Mouse (Mus musculus) forebrain, embryonic 10.5 days (tissue): ENCODE data around the gene Usp2. TPM values are rescaled to one million over a fixed set of nuclear protein-coding genes. Genes with fewer than 3 reads are reported as not detected.
A peak's percentile ranks its signal among the peaks of the same experiment; 100 is the strongest.
"Not testable (repeated sequence)": the region's sequence is repeated elsewhere in the genome, so short reads cannot be mapped to it uniquely, and the experiment has no call there.

Source experiments
- DNase-seq: peaks from one replicate; pipeline ENCODE4 v3.0.0-alpha.2; 2017; ENCODE audit warnings: low spot score; ENCODE audit errors: extremely low spot score
- H3K27ac ChIP-seq: fragments of 300-500 bp; sonication (generic); 2 replicates; pipeline ENCODE4 v1.5.1; 2016; ENCODE audit warnings: mild to moderate bottlenecking
- H3K27me3 ChIP-seq: fragments of 300-500 bp; sonication (generic); 2 replicates; pipeline ENCODE4 v1.6.1; 2016; ENCODE audit warnings: mild to moderate bottlenecking; ENCODE audit not compliant: poor library complexity, severe bottlenecking
- H3K36me3 ChIP-seq: fragments of 300-500 bp; sonication (generic); replicated peaks from 2 replicates; pipeline ENCODE4 v1.6.1; 2016; ENCODE audit warnings: mild to moderate bottlenecking, moderate library complexity
- H3K4me1 ChIP-seq: fragments of 300-500 bp; sonication (generic); 2 replicates; pipeline ENCODE4 v1.6.1; 2016
- H3K4me3 ChIP-seq: fragments of 300-500 bp; sonication (generic); 2 replicates; pipeline ENCODE4 v1.5.1; 2016; ENCODE audit warnings: mild to moderate bottlenecking, moderate library complexity
- H3K9me3 ChIP-seq: fragments of 300-500 bp; sonication (generic); 2 replicates; pipeline ENCODE4 v1.6.1; 2016; ENCODE audit warnings: mild to moderate bottlenecking, moderate library complexity
- WGBS: fragments of 180-500 bp; shearing (Covaris S2); methylation state at CpG from one replicate; pipeline ENCODE4 v1.1.7; 2016; 5-methylcytosine and 5-hydroxymethylcytosine counted together
- polyA plus RNA-seq: library from polyadenylated mRNA; unstranded; fragments of >200 nt; fragmentation: Nextera tagmentation; extraction: Ambion mirVana; gene quantifications from 2 replicates; pipeline ENCODE4 v1.2.1, GENCODE M21; 2016

Usp2 gene
- polyA plus RNA-seq, 1 experiment from 2014 or later: 12.9 TPM

DNA sequence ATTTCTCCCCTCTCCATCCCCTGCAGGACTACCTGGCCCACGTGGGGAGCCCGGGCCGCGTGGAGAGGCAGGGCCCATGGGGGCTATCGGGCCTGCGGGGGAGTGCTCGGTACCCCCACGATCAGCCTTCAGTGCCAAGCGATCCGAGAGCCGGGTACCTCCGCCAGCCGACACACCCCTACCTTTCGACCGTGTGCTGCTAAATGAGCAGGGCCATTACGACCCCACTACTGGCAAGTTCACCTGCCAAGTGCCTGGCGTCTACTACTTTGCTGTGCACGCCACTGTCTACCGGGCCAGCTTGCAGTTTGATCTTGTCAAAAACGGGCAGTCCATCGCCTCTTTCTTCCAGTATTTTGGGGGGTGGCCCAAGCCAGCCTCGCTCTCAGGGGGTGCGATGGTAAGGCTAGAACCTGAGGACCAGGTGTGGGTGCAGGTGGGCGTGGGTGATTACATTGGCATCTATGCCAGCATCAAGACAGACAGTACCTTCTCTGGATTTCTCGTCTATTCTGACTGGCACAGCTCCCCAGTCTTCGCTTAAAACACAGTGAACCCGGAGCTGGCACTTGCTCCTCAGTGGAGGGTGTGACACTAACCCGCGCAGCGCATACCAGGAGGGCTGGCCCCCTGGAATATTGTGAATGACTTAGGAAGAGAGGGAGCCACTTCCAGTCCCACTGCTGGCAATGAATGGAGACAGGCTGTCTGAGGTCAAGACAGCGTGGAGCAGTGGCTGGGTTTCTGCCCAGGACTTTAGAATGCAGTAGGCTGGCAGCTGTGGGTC, 41.6 kb downstream of the Usp2 start:
- WGBS: 81% methylated on average over 31 of the region's 31 CpGs
- H3K27me3 ChIP-seq: no peaks in the 10 kb centered on the region
- DNase-seq: no peak
- H3K9me3 ChIP-seq: no peaks in the 10 kb centered on the region
- H3K36me3 ChIP-seq: peaks cover 74% of the 10 kb centered on the region
- H3K27ac ChIP-seq: peak overlapping the region; percentile 72
- peak overlapping the region; percentile 31 for H3K4me3 ChIP-seq
- peaks cover 73% of the 10 kb centered on the region for H3K4me1 ChIP-seq

DNA sequence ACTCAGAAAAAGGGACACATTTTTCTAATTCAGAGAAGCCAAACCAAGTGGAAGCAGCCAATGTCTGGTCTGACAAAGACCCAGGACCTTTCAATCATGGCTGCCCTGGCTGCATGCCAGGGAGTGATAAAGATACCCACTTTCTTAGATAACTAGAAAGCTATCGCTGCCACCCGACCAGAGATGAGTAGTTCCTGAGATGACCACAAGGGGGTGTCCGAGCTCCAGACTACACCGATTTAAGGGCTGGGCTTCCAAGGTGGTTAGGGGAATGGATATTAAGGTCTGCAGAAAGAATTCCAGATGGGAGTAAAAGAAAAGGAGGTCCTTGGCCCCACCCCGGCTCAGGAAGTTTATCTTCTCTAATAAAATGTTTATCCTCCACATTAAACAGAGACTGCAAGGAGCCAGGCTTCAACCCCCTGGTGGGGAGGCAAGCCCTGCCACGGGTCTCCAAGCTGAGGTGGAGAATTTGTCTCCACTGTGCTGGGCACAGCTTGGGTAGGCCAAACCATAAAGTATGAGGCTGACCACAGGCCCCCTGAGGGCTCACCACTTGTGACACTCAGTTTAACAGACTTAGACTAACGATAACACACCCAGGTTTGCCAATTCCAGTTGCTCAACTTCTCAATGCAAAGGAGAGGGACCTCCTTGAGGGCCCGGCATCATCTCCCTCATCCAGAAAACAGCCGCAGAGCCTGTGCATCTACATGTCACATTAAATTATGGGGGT, 42.7 kb downstream of the Usp2 start:
- Histone ChIP-seq H3K9me3 (no peaks in the 10 kb centered on the region), H3K27me3 (no peaks in the 10 kb centered on the region), H3K4me1 (peaks cover 82% of the 10 kb centered on the region), H3K4me3 (peak overlapping the region; percentile 31), H3K27ac (0 out of 2 replicates have a peak overlapping the region, but pooled peaks have one; percentile 44), H3K36me3 (peaks cover 64% of the 10 kb centered on the region)
- peak; percentile 74 for DNase-seq
- 38% methylated on average over 9 of the region's 9 CpGs for WGBS

DNA sequence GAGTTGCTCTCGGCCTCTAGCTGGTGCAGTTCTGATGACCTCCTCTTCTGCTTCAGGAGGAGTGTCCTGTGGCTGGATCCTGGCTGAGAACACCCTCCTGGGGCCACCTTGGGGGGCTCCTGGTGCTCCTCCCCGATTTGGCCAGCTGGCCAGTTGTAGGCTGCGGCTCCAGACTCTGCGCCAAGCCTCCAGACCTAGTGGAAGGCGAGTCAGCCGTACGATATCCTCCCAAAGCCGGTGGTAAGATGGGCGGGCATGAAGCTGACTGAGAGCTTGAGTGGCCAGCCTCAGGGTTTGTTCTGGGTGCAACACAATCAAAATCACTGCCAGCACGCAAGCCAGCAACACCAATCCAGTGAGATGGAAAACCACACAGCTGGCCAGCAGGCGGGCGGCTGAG, 45.1 kb downstream of the Usp2 start:
- H3K4me3 ChIP-seq: peak overlapping the region; percentile 90

DNA sequence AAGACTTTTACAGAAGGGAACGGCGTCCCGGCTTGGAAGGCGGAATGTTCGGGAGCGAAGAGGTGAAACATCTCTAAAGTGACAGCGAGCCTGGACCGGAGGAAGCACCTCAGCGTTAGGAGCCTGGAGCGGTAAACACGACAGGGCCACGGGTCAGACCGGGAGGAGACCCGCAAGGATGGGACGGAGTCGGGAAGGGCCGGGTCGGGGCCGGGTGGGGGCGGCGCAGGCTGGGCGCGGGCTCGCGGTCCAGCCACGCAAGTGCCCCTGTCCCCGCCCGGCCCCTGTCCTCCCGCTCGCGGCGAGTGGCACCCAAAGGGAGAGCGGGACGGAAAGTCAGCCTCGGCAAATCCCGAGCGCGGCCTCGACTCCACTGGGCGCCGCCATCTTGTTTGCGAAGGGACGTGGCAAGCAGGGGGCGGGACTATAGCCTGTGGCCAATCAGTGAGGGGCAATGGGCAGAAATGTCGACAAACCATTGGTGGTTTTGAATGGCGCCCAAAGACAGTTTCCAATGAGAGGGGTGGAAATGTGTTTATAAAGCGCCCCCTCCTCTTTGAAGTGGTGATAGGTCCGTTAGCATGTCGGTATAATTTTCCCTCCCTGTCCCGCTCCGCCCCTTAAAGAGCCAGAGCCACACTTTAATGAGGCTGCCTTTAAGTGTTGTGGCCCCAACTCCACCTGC, 46.4 kb downstream of the Usp2 start, which contains the start of the genes Gm49380 and Rnf26:
TSS of gene Gm49380 (minus strand) at position 396 of the 685 bp plus-strand sequence.
TSS of gene Rnf26 (minus strand) at position 413 of the 685 bp plus-strand sequence.
- H3K27ac ChIP-seq: peak within 1 kb of the TSS; percentile 95

More for the DNA sequence above, 45.1 kb downstream of the Usp2 start:
- H3K27ac ChIP-seq, DNase-seq, H3K9me3 ChIP-seq, H3K27me3 ChIP-seq: not testable (repeated sequence)
- Histone ChIP-seq H3K36me3 (peaks cover 43% of the 10 kb centered on the region), H3K4me1 (peaks cover 63% of the 10 kb centered on the region)
- 74% methylated on average over 9 of the region's 12 CpGs for WGBS

DNA sequence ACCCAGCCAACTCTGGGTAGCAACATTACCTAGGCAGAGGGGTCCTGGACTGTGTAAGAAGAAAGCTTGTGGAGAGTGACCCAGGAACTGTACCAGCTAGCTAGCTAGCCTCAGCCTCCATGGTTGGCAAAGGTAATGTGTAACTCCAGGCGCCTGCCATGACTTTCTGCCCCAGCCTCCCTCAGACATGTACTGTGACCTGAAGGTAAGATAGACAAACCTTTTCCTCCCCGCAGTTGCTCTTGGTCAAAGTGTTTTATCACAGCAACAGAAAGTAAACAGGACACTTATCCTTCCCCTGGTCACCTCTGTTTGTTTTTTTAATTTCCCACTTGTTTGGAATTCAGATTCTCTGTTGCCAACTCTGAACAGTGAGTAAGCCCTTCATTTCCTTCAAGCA, 47.6 kb downstream of the Usp2 start:
- WGBS: 89% methylated on average over 2 of the region's 2 CpGs
- H3K9me3 ChIP-seq: no peaks in the 10 kb centered on the region
- H3K27me3 ChIP-seq: no peaks in the 10 kb centered on the region
- H3K4me3 ChIP-seq: no peak overlapping the region
- H3K36me3 ChIP-seq: peaks cover 18% of the 10 kb centered on the region
- no peak for DNase-seq
- H3K4me1 ChIP-seq: peaks cover 37% of the 10 kb centered on the region
- H3K27ac ChIP-seq: peak overlapping the region; percentile 95

More for the DNA sequence above, 46.4 kb downstream of the Usp2 start, which contains the start of the genes Gm49380 and Rnf26:
- Histone ChIP-seq H3K36me3 (peaks cover 29% of the 10 kb centered on the region), H3K9me3 (no peaks in the 10 kb centered on the region), H3K4me1 (peaks cover 49% of the 10 kb centered on the region), H3K4me3 (peak within 1 kb of the TSS; percentile 90), H3K27me3 (no peaks in the 10 kb centered on the region)
- DNase-seq: peak; percentile 93
- under 1% methylated on average over 51 of the region's 51 CpGs for WGBS

DNA sequence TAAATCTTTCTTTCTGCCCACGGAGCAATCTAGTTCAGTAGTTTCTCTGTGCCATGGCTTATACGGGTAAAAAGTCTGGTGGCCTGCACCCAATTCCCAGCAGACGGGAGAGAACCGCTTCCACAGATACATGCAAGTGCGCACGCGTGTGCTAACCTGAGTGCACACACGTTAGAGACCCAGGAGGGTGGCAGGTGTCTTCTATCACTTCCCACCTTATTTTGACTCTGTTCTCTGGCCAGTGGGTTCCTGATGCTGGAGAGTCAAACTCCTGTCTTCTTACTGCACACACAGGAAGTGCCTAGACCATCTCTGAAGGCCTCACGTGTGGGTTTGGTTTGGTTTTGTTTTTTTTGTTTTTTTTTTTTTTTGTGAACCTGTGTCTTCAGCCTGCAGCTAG, 48.8 kb downstream of the Usp2 start:
- Histone ChIP-seq H3K27ac (no peak overlapping the region), H3K4me1 (peaks cover 26% of the 10 kb centered on the region), H3K9me3 (no peaks in the 10 kb centered on the region), H3K4me3 (no peak overlapping the region), H3K36me3 (peaks cover 8% of the 10 kb centered on the region), H3K27me3 (no peaks in the 10 kb centered on the region)
- no peak for DNase-seq
- 94% methylated on average over 9 of the region's 9 CpGs for WGBS

DNA sequence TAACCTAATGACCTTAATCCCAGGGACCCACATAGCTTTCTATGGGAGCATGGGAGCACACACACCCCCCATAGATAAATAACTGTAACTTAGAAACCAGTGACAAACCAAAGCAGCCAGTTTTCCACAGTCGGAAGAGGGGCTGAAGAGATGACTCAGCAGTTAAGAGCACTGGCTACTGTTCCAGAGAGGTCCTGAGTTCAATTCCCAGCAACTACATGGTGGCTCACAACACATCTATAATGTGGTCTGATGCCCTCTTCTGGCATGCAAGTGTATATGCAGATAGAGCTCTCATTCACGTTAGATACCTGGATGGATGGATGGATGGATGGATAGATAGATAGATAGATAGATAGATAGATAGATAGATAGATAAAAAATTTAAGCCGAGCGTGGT, 49.4 kb downstream of the Usp2 start:
- H3K4me1 ChIP-seq: peaks cover 21% of the 10 kb centered on the region
- H3K36me3 ChIP-seq: peaks cover 4% of the 10 kb centered on the region; the same call in 1 of the 2 replicates
- no peaks in the 10 kb centered on the region for H3K27me3 ChIP-seq
- DNase-seq: no peak
- no peak overlapping the region for H3K27ac ChIP-seq
- no peak overlapping the region for H3K4me3 ChIP-seq
- no peaks in the 10 kb centered on the region for H3K9me3 ChIP-seq
- 87% methylated on average over 4 of the region's 4 CpGs for WGBS

DNA sequence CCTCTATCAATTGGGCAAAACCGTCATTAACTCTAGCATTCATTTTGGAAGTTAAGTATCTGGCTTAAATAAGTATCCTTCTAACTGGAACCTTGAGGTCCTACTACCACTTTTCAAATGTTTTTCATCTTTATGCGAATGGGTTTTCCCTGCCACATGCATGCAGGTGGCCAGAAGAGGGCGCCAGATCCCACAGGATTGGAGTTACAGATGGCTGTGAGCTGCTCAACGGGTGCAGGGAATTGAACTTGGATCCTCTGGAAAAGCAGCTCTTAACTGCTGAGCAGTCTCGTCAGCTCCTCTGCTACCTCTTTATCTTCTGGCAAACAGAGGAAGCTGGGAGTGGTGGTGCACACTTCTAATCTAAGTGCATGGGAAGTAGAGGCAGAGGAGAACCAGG, 52.2 kb downstream of the Usp2 start:
- no peak for DNase-seq
- Histone ChIP-seq H3K27ac (no peak overlapping the region), H3K4me1 (0 out of 2 replicates have a peak, but pooled peaks cover 3% of the 10 kb centered on the region), H3K36me3 (no peaks in the 10 kb centered on the region), H3K9me3 (no peaks in the 10 kb centered on the region), H3K27me3 (no peaks in the 10 kb centered on the region), H3K4me3 (no peak overlapping the region)
- 51% methylated on average over 5 of the region's 5 CpGs for WGBS

DNA sequence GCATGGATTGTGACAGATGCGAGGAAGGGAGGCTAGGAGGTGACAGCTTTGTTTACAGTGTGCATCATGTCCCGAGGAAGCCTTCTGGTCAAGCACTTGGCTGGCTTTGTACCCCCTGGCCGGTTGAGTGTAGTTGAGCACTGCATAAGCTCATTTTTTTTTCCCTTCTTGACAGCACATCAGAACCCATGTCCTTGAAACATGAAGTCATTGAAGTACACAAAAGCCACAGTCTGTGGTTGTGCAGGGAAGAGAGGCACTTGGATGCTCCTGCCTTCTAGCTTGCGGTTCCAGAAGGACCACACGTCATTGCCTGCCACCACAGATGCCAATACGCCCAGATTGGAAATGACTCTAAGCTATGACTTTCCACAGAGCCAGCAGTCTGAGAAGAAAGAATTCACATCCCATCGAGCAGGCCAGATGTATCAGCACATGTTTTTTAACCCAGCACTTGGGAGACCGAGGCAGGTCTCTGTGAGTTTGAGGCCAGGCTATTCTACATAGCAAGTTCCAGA, 53.2 kb downstream of the Usp2 start:
- H3K27ac ChIP-seq: no peak overlapping the region
- H3K4me3 ChIP-seq: no peak overlapping the region
- 87% methylated on average over 8 of the region's 8 CpGs for WGBS
- DNase-seq: no peak
- no peaks in the 10 kb centered on the region for H3K9me3 ChIP-seq
- no peaks in the 10 kb centered on the region for H3K27me3 ChIP-seq
- H3K36me3 ChIP-seq: no peaks in the 10 kb centered on the region
- H3K4me1 ChIP-seq: no peaks in the 10 kb centered on the region; the same call in 1 of the 2 replicates

DNA sequence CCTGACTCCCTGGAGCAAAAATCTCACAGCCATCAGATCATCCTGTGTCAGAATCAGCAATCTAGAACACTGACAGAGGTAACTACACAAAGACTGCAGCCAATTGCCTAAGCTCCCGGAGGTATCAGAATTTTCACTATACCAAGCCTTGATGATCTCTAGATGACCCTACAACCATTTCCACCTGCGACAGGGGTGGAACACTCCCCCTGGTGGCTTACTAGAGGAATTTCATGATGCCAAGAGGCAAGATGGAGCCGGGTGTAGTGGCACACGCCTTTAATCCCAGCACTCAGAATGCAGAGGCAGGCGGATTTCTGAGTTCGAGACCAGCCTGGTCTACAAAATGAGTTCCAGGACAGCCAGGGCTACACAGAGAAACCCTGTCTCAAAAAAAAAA, 57.5 kb downstream of the Usp2 start:
- Histone ChIP-seq H3K27me3 (peaks cover 11% of the 10 kb centered on the region; the same call in 1 of the 2 replicates), H3K4me3 (no peak overlapping the region), H3K9me3 (no peaks in the 10 kb centered on the region), H3K4me1 (peaks cover 25% of the 10 kb centered on the region), H3K27ac (no peak overlapping the region), H3K36me3 (no peaks in the 10 kb centered on the region)
- WGBS: 71% methylated on average over 6 of the region's 6 CpGs
- no peak for DNase-seq

DNA sequence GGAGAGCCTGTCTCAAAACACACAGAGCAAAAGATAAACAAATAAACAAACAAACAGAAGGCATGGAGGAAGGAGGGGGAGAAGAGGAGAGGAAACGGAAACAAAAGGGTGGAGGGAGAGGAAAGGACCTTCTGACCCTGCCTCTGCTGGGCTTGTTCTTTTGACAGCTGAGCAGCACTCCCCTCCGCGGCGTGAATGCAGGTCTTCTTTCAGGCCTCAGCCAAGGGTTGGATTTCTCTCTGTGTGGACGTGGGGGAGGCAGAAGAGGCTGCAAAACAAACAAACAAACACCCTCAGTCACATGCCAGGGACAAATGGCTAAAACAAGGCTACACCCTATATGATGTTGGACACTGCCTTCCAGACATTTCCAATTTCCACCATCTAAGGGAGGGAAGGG, 58.2 kb downstream of the Usp2 start:
- no peak for DNase-seq
- H3K36me3 ChIP-seq: no peaks in the 10 kb centered on the region
- 67% methylated on average over 5 of the region's 5 CpGs for WGBS
- H3K27ac ChIP-seq: no peak overlapping the region
- peaks cover 32% of the 10 kb centered on the region for H3K4me1 ChIP-seq
- peaks cover 12% of the 10 kb centered on the region; the same call in 1 of the 2 replicates for H3K27me3 ChIP-seq
- no peak overlapping the region for H3K4me3 ChIP-seq
- H3K9me3 ChIP-seq: no peaks in the 10 kb centered on the region
